Mouse (Mus musculus) induced T-regulatory cell, adult 2 months (primary cell): ENCODE measurements around the gene Rap2c.

ENCODE experiments used
- DNase-seq: peaks from one replicate; pipeline ENCODE4 v3.0.0-alpha.2; 2012; ENCODE audit warnings: low read depth

Rap2c gene

DNA sequence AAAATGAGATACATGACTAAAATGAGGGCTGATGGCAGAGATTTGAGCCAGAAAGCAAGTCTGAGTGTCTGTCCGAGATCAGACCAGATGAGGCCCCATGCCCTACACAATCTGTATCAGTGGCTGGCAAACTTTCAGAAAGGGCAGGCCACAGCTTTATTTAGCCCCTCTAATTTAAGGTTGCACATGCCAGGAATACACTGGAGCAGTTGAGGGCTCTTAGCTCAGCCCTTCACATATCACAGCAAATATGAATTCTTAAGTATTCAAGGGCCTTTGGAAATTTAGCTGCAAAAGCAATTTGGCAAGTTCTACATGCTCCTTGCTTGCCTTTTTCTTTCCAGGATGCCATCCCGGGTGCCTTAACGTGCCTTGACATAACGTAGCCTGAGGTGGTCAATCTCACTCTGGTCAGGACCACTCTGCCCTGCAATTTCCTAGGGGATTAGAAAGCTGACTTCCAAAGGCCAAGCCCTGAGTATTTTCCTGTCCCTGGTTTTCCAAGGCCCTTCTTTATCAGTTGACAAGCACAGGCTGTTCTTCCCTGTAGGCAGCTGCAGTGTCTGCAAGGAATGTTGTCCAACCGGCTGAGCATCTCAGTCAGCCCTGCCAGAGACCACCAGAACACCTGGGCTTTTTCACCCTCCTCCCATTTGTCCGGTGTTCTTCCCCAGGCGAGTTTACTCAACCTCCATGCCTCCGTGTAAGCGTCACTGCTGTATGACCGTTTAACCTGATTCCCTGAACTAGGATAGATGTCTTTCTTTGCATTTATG, 49.5 kb downstream of the Rap2c start:
- no peak for DNase-seq

DNA sequence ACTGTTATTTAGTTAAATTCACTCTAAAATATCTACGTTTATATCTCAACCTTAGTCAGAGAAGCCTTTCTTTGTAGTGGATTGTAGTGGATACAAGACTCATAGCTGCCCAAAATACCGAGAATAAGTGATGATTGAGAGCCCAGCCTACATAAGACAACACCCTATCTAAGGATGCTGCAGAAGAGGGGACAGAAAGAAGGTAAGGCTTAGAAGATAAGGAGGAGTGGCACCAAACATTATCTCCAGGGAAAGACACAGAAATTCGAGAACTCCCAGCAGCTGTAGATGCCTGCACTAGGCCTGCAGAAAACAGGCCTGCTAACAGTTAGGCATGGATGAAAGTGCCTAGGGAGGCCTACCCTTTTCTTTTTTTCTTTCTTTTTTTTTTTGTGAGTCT, 52.7 kb downstream of the Rap2c start:
- no peak for DNase-seq

DNA sequence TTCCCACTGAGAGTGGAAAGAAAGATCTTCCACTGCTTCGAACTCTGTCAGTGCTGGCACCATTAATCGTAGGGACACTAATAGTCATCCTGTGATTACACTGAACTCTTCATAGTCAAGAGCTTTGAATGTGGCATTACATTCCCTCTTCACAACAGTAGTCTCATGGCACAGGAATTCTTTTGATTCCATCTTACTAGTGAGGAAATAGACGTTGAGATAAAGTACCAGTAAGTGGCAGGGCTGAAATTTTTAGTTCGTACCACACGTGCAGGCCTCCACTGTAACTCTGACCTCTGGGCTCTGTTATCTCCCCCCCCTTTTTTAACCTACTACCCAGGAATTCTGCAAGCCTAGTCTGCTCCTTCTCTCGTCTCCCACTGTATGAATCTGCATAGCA, 54.9 kb downstream of the Rap2c start:
- no peak for DNase-seq
